Mouse (Mus musculus) heart, postnatal 0 days (tissue): ENCODE measurements at regions not wholly inside any gene's neighbourhood (a gene's known extent, or its start where the extent isn't known, plus 50 kb on each side); places are given as distances from the start of the nearest gene placed in this dataset.

ENCODE experiments used
- CTCF ChIP-seq: IDR thresholded peaks from 2 replicates; pipeline ENCODE4 v1.5.1; 2016; ENCODE audit warnings: antibody characterized with exemption, control low read depth, low read depth
- EP300 ChIP-seq: IDR thresholded peaks from 2 replicates; pipeline ENCODE4 v1.6.1; 2016; ENCODE audit warnings: antibody characterized with exemption, low read depth

DNA sequence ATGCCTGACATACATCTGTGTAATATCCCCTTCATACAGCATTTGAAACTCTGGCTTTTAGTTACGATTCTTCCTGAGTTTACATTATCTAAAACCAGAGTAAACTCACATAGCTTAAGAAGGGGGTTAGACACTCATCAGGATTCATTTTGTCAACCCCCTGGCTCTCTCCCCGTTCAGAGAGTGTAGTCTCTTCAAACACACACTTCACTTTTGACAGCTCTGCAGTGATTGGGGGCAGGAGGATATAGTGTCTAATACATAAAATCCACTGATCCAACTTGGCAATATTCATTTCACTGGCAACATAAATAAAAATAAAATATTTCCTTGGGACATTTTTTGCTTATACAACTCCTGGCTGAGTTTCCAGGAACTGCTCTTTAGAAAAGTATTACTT is 251.0 kb downstream of the Cxxc4 start:
- no peak for TF ChIP-seq CTCF
- TF ChIP-seq EP300, result no peak
